Mouse (Mus musculus): ENCODE measurements around the gene Parg. TPM values are rescaled to one million over a fixed set of nuclear protein-coding genes. Genes with fewer than 3 reads are reported as not detected.

Parg gene
- total and polyA plus RNA-seq, 3 experiments: 32.6 to 43.8 TPM; not detected in 1

DNA sequence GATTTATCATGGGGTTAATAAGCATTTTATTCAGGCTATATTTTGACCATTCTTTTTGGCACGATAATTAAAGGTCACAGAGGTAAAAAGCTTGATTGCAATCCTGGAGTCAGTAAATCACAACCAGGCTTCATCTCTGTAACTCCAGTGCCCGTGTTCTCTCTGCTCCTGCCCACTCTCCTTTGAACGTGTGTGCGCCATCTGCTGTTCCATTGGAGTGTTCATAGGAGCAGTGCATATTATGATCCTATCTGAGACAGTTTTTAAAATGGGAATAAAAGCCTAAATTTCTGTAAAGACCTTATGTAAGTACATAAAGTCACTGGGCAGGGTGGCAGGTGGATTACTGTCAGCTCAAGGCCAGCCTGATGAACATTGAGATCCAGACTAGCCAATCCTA lies 40.7 kb downstream of the Parg start:
- DNase-seq (ENCODE audit: low read depth, low spot score): peak; percentile 8
- TF ChIP-seq UBTF (IDR thresholded peaks at IDR 0.05; ENCODE audit: borderline replicate concordance, insufficient read depth, low read depth, low read length) (no peak), SIN3A (IDR thresholded peaks at IDR 0.05; ENCODE audit: low read length) (no peak), SMC3 (IDR thresholded peaks at IDR 0.05; ENCODE audit: low read depth, low read length) (peak; percentile 36), TBP (IDR thresholded peaks at IDR 0.05; ENCODE audit: low read depth, low read length) (no peak), E2F4 (IDR thresholded peaks at IDR 0.05; ENCODE audit: borderline replicate concordance, low read depth, low read length) (no peak), MAX (IDR thresholded peaks at IDR 0.05; ENCODE audit: low read length) (no peak), CTCF (IDR thresholded peaks at IDR 0.05 in 2 of 3, conservative IDR thresholded peaks at IDR 0.05 in 1 of 3; ENCODE audit: control insufficient read depth in 1 of 3, insufficient read depth in 1 of 3, low read depth in 2 of 3, low read length in 3 of 3, poor library complexity in 1 of 3, severe bottlenecking in 1 of 3) (peak in 2 of 3 experiments; percentile 31 to 34; a peak in 3 of 6 replicates), CHD1 (IDR thresholded peaks at IDR 0.05; ENCODE audit: low read depth, low read length) (no peak), NELFE (IDR thresholded peaks at IDR 0.05; ENCODE audit: low read depth, low read length) (no peak), USF2 (IDR thresholded peaks at IDR 0.05; ENCODE audit: borderline replicate concordance in 1 of 2, insufficient read depth in 1 of 2, low read depth in 1 of 2, low read length in 2 of 2) (no peak), MYB (IDR thresholded peaks at IDR 0.05; ENCODE audit: low read depth, low read length) (no peak), MYC (IDR thresholded peaks at IDR 0.05; ENCODE audit: low read depth, low read length) (no peak), RCOR1 (IDR thresholded peaks at IDR 0.05; ENCODE audit: low read depth, low read length) (no peak)
- H3K27ac ChIP-seq (ENCODE audit: control insufficient read depth, low read depth, low read length): no peak overlapping the region
- no peaks in the 10 kb centered on the region for H3K4me1 ChIP-seq (ENCODE audit: control insufficient read depth in 1 of 2, insufficient read depth in 2 of 2, low read length in 2 of 2)
- H3K4me3 ChIP-seq (ENCODE audit: control insufficient read depth in 1 of 2, insufficient read depth in 1 of 2, low read depth in 2 of 2, low read length in 2 of 2): no peak overlapping the region
- no peaks in the 10 kb centered on the region for H3K27me3 ChIP-seq (ENCODE audit: control insufficient read depth in 1 of 2, insufficient read depth in 2 of 2, low read length in 2 of 2)
- no peaks in the 10 kb centered on the region for H3K9me3 ChIP-seq (replicated peaks; ENCODE audit: insufficient read depth, low read length)
- no peak overlapping the region for H3K9ac ChIP-seq (ENCODE audit: control insufficient read depth, low read depth, low read length, poor library complexity, severe bottlenecking)
- H3K36me3 ChIP-seq (ENCODE audit: control insufficient read depth in 1 of 2, insufficient read depth in 2 of 2, low read length in 2 of 2): peaks cover 0 to 16% of the 10 kb centered on the region in 2 experiments; a peak in 2 of 4 replicates
- H3K79me2 ChIP-seq (ENCODE audit: control insufficient read depth, insufficient read depth, low read length, poor library complexity): no peaks in the 10 kb centered on the region

DNA sequence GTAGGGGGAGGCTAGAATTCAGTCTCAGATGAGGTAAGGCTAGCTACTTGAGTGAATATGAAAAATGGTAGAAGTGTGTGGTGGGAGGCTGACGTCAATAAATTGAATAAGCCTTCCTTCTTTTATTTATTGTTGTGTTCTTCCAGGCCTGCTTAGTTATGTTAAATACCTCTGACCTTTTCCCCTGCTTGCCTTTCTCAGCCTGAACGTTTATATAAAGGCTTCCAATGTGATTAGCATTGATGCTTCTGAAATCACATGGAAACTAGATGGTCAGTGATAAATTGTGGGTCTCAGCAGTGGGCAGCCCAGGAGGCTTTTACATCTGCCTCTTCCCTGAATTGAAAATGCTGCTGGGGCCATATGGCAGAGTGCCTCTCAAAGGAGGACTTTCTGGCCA lies 44.3 kb downstream of the Parg start:
- Histone ChIP-seq H3K4me1 (ENCODE audit: control insufficient read depth in 1 of 2, insufficient read depth in 2 of 2, low read length in 2 of 2) (no peaks in the 10 kb centered on the region), H3K36me3 (ENCODE audit: control insufficient read depth in 1 of 2, insufficient read depth in 2 of 2, low read length in 2 of 2) (peaks cover 0 to 13% of the 10 kb centered on the region in 2 experiments; a peak in 2 of 4 replicates), H3K9ac (ENCODE audit: control insufficient read depth, low read depth, low read length, poor library complexity, severe bottlenecking) (no peak overlapping the region), H3K4me3 (ENCODE audit: control insufficient read depth in 1 of 2, insufficient read depth in 1 of 2, low read depth in 2 of 2, low read length in 2 of 2) (no peak overlapping the region), H3K79me2 (ENCODE audit: control insufficient read depth, insufficient read depth, low read length, poor library complexity) (no peaks in the 10 kb centered on the region), H3K9me3 (replicated peaks; ENCODE audit: insufficient read depth, low read length) (no peaks in the 10 kb centered on the region), H3K27me3 (ENCODE audit: control insufficient read depth in 1 of 2, insufficient read depth in 2 of 2, low read length in 2 of 2) (no peaks in the 10 kb centered on the region), H3K27ac (ENCODE audit: control insufficient read depth, low read depth, low read length) (no peak overlapping the region)
- no peak for TF ChIP-seq E2F4 (IDR thresholded peaks at IDR 0.05; ENCODE audit: borderline replicate concordance, low read depth, low read length)
- no peak for TF ChIP-seq USF2 (IDR thresholded peaks at IDR 0.05; ENCODE audit: borderline replicate concordance in 1 of 2, insufficient read depth in 1 of 2, low read depth in 1 of 2, low read length in 2 of 2)
- no peak for TF ChIP-seq KAT2A (conservative IDR thresholded peaks at IDR 0.05; ENCODE audit: low read depth, low read length)
- no peak for TF ChIP-seq CHD1 (IDR thresholded peaks at IDR 0.05; ENCODE audit: low read depth, low read length)
- no peak for TF ChIP-seq GABPA (IDR thresholded peaks at IDR 0.05; ENCODE audit: low read depth, low read length)
- TF ChIP-seq SMC3 (IDR thresholded peaks at IDR 0.05; ENCODE audit: low read depth, low read length): no peak
- no peak for DNase-seq (ENCODE audit: low read depth, low spot score)

All from MEL (cell line).